Mouse (Mus musculus): Measurements from ENCODE around the gene 2900026A02Rik. TPM values are rescaled to one million over a fixed set of nuclear protein-coding genes. Genes with fewer than 3 reads are reported as not detected.

2900026A02Rik gene
- polyA plus RNA-seq, 1 experiment from 2014 or later, result 5.0 TPM

- no peaks in the 10 kb centered on the region for H3K27me3 ChIP-seq (replicated peaks; ENCODE audit: control insufficient read depth, insufficient read depth, low read length)
- no peaks in the 10 kb centered on the region for H3K9me3 ChIP-seq (ENCODE audit: control insufficient read depth, low read length)
- no peaks in the 10 kb centered on the region for H3K36me3 ChIP-seq (ENCODE audit: control insufficient read depth, insufficient read depth)
- H3K4me3 ChIP-seq (replicated peaks; ENCODE audit: low read length), result no peak overlapping the region
- no peak for ATAC-seq
- H3K4me1 ChIP-seq (replicated peaks; ENCODE audit: control insufficient read depth, insufficient read depth, low read length), result peaks cover under 1% of the 10 kb centered on the region; the same call in 1 of the 2 replicates
- no peak overlapping the region for H3K9ac ChIP-seq (replicated peaks; ENCODE audit: low read depth, low read length)
- WGBS, result 82% methylated on average over 4 of the region's 4 CpGs
- H3K4me2 ChIP-seq (ENCODE audit: low read length), result no peak overlapping the region
- no peak overlapping the region for H3K27ac ChIP-seq (ENCODE audit: low read length)
Observed at GRCm38 (mm10) chr5:113105481-113105880, 115.6 kb downstream of the 2900026A02Rik start.

DNA sequence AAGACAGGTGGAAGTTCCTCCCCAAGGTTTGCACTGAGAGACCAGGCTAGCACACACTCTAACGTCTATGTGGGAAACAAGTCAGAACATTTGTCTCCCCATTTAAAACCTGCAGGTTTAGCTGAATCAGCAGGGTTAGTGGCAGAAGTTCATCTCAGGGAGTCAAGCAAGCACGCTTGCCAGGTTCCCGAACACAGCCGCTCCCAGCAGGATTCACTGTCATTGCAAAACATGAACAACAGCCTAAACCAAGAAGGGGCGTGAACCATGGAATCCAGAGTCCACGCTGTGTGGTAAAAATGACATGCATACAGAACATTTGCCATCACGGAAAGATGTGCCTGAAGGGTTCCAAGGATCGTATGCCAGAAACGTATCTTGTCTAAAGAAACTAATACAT is 116.0 kb downstream of the 2900026A02Rik start:
- no peak overlapping the region for H3K27ac ChIP-seq (ENCODE audit: low read length)
- no peaks in the 10 kb centered on the region for H3K36me3 ChIP-seq (ENCODE audit: control insufficient read depth, insufficient read depth)
- H3K27me3 ChIP-seq (replicated peaks; ENCODE audit: control insufficient read depth, insufficient read depth, low read length), result no peaks in the 10 kb centered on the region
- H3K9me3 ChIP-seq (ENCODE audit: control insufficient read depth, low read length), result no peaks in the 10 kb centered on the region
- no peak overlapping the region for H3K4me3 ChIP-seq (replicated peaks; ENCODE audit: low read length)
- no peaks in the 10 kb centered on the region; the same call in 1 of the 2 replicates for H3K4me1 ChIP-seq (replicated peaks; ENCODE audit: control insufficient read depth, insufficient read depth, low read length)
- WGBS, result 79% methylated on average over 9 of the region's 9 CpGs
- H3K4me2 ChIP-seq (ENCODE audit: low read length), result no peak overlapping the region
- H3K9ac ChIP-seq (replicated peaks; ENCODE audit: low read depth, low read length), result no peak overlapping the region
- ATAC-seq, result no peak

DNA sequence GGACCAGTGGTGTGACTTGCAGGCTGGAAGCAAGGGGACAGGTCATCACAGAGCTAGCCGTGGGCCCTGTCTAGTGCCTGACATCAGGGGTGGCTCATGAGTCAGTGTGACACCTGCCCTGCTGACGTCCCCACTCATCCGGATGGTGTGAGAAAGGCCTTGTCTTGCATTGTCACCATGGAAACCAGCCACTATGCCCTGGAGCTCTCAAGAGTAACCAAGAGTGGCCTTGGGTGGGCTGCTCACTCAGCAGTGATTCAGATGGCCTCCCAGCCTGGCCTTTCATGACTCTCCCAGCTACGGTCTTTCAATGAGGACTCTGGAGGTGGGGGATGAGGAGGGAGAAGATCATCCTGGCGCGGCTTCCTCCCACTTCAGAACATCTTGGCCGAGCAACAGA is 118.6 kb downstream of the 2900026A02Rik start:
- H3K4me2 ChIP-seq (ENCODE audit: low read length), result no peak overlapping the region
- H3K4me1 ChIP-seq (replicated peaks; ENCODE audit: control insufficient read depth, insufficient read depth, low read length), result no peaks in the 10 kb centered on the region
- WGBS, result 34% methylated on average over 7 of the region's 7 CpGs
- no peak overlapping the region for H3K9ac ChIP-seq (replicated peaks; ENCODE audit: low read depth, low read length)
- H3K4me3 ChIP-seq (replicated peaks; ENCODE audit: low read length), result no peak overlapping the region
- no peaks in the 10 kb centered on the region for H3K27me3 ChIP-seq (replicated peaks; ENCODE audit: control insufficient read depth, insufficient read depth, low read length)
- no peaks in the 10 kb centered on the region for H3K9me3 ChIP-seq (ENCODE audit: control insufficient read depth, low read length)
- no peak for ATAC-seq
- no peak overlapping the region for H3K27ac ChIP-seq (ENCODE audit: low read length)
- no peaks in the 10 kb centered on the region for H3K36me3 ChIP-seq (ENCODE audit: control insufficient read depth, insufficient read depth)

DNA sequence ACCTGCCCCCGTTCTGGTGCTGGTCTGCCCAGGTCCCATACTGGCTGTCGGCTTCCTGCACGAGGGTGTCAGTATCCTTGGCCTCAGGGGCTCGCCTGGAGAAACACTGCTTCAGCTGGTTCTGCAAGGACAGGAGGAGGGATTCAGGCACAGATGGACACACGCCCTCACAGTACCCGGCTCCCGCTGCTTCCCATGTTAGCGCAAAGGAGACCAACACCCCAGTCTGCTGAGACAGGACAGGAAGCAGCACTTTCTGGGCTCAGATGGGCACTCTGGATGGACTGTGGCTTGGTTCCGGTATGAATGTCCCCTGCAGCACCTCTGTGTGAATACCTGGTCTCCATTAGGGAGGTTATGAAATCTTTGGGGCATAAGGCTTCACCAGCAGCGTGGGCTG is 119.6 kb downstream of the 2900026A02Rik start:
- no peak overlapping the region for H3K4me2 ChIP-seq (ENCODE audit: low read length)
- H3K4me3 ChIP-seq (replicated peaks; ENCODE audit: low read length), result no peak overlapping the region
- no peaks in the 10 kb centered on the region for H3K4me1 ChIP-seq (replicated peaks; ENCODE audit: control insufficient read depth, insufficient read depth, low read length)
- no peak overlapping the region for H3K9ac ChIP-seq (replicated peaks; ENCODE audit: low read depth, low read length)
- no peaks in the 10 kb centered on the region for H3K27me3 ChIP-seq (replicated peaks; ENCODE audit: control insufficient read depth, insufficient read depth, low read length)
- ATAC-seq, result no peak
- no peak overlapping the region for H3K27ac ChIP-seq (ENCODE audit: low read length)
- WGBS, result 86% methylated on average over 10 of the region's 10 CpGs
- H3K36me3 ChIP-seq (ENCODE audit: control insufficient read depth, insufficient read depth), result no peaks in the 10 kb centered on the region
- H3K9me3 ChIP-seq (ENCODE audit: control insufficient read depth, low read length), result no peaks in the 10 kb centered on the region

- Histone ChIP-seq H3K9ac (replicated peaks; ENCODE audit: low read depth, low read length) (no peak overlapping the region), H3K9me3 (ENCODE audit: control insufficient read depth, low read length) (no peaks in the 10 kb centered on the region), H3K4me2 (ENCODE audit: low read length) (no peak overlapping the region), H3K36me3 (ENCODE audit: control insufficient read depth, insufficient read depth) (no peaks in the 10 kb centered on the region), H3K27ac (ENCODE audit: low read length) (no peak overlapping the region), H3K4me1 (replicated peaks; ENCODE audit: control insufficient read depth, insufficient read depth, low read length) (no peaks in the 10 kb centered on the region), H3K4me3 (replicated peaks; ENCODE audit: low read length) (no peak overlapping the region), H3K27me3 (replicated peaks; ENCODE audit: control insufficient read depth, insufficient read depth, low read length) (no peaks in the 10 kb centered on the region)
- WGBS, result 86% methylated on average over 11 of the region's 11 CpGs
- ATAC-seq, result no peak
Observed at GRCm38 (mm10) chr5:113100422-113100821, 120.6 kb downstream of the 2900026A02Rik start.

GRCm38 (mm10) chr5:113099546-113099945 is 121.5 kb downstream of the 2900026A02Rik start:
- H3K4me1 ChIP-seq (replicated peaks; ENCODE audit: control insufficient read depth, insufficient read depth, low read length), result no peaks in the 10 kb centered on the region
- H3K4me3 ChIP-seq (replicated peaks; ENCODE audit: low read length), result no peak overlapping the region
- H3K27me3 ChIP-seq (replicated peaks; ENCODE audit: control insufficient read depth, insufficient read depth, low read length), result no peaks in the 10 kb centered on the region
- H3K36me3 ChIP-seq (ENCODE audit: control insufficient read depth, insufficient read depth), result no peaks in the 10 kb centered on the region
- no peaks in the 10 kb centered on the region for H3K9me3 ChIP-seq (ENCODE audit: control insufficient read depth, low read length)
- H3K9ac ChIP-seq (replicated peaks; ENCODE audit: low read depth, low read length), result no peak overlapping the region
- ATAC-seq, result peak; percentile 51
- H3K27ac ChIP-seq (ENCODE audit: low read length), result no peak overlapping the region
- 15% methylated on average over 1 of the region's 1 CpGs for WGBS
- no peak overlapping the region for H3K4me2 ChIP-seq (ENCODE audit: low read length)

DNA sequence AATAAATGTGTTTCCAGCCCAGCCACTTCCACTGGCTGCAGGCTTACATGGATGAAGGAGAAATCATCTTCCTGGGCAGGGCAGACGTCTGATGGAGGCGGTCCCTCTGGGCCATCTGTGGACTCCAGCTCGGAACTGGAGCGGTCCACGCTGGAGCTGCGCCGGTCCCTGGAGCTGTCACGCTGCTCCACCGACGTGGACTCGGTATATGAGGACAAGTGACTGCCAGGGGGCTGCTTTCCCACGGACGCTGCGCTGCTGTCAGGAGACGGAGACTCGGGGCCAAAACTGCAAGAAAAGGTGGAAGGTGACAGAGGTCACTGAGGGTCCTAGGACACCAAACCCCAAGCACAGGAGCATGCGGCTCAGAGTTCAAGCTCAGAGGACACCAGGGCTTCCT is 123.5 kb downstream of the 2900026A02Rik start:
- Histone ChIP-seq H3K9me3 (ENCODE audit: control insufficient read depth, low read length) (no peaks in the 10 kb centered on the region), H3K27ac (ENCODE audit: low read length) (no peak overlapping the region), H3K4me2 (ENCODE audit: low read length) (no peak overlapping the region), H3K4me1 (replicated peaks; ENCODE audit: control insufficient read depth, insufficient read depth, low read length) (no peaks in the 10 kb centered on the region), H3K9ac (replicated peaks; ENCODE audit: low read depth, low read length) (no peak overlapping the region), H3K4me3 (replicated peaks; ENCODE audit: low read length) (no peak overlapping the region), H3K36me3 (ENCODE audit: control insufficient read depth, insufficient read depth) (no peaks in the 10 kb centered on the region), H3K27me3 (replicated peaks; ENCODE audit: control insufficient read depth, insufficient read depth, low read length) (no peaks in the 10 kb centered on the region)
- WGBS, result 92% methylated on average over 17 of the region's 17 CpGs
- no peak for ATAC-seq

- no peaks in the 10 kb centered on the region for H3K36me3 ChIP-seq (ENCODE audit: control insufficient read depth, insufficient read depth)
- H3K9ac ChIP-seq (replicated peaks; ENCODE audit: low read depth, low read length), result no peak overlapping the region
- no peaks in the 10 kb centered on the region for H3K4me1 ChIP-seq (replicated peaks; ENCODE audit: control insufficient read depth, insufficient read depth, low read length)
- no peaks in the 10 kb centered on the region for H3K27me3 ChIP-seq (replicated peaks; ENCODE audit: control insufficient read depth, insufficient read depth, low read length)
- no peak overlapping the region for H3K4me3 ChIP-seq (replicated peaks; ENCODE audit: low read length)
- H3K9me3 ChIP-seq (ENCODE audit: control insufficient read depth, low read length), result no peaks in the 10 kb centered on the region
- ATAC-seq, result no peak
- no peak overlapping the region for H3K4me2 ChIP-seq (ENCODE audit: low read length)
- H3K27ac ChIP-seq (ENCODE audit: low read length), result no peak overlapping the region
- WGBS, result 95% methylated on average over 18 of the region's 18 CpGs
Observed at GRCm38 (mm10) chr5:113095456-113095855, 125.6 kb downstream of the 2900026A02Rik start.

DNA sequence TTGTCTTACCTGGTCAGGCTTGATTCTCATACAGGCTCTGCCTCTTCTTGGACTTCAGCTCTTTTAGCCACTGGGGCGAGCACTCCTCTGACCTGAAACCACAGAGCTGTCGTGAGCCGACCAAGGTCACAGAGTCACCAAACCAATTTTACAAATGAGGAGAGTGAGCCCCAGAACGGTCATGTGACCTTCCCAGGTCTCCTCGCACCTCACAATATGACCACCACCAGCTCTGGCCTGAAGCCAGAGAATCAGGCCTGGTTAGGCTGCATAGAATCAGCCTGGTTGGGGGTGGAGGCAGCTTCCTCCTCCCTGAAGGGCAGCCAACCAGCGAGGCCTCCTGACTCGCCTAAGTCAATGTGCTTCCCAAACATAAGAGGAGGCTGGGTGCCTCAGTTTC is 128.6 kb downstream of the 2900026A02Rik start:
- H3K9ac ChIP-seq (replicated peaks; ENCODE audit: low read depth, low read length), result no peak overlapping the region
- H3K27me3 ChIP-seq (replicated peaks; ENCODE audit: control insufficient read depth, insufficient read depth, low read length), result no peaks in the 10 kb centered on the region
- no peak overlapping the region for H3K4me3 ChIP-seq (replicated peaks; ENCODE audit: low read length)
- H3K4me1 ChIP-seq (replicated peaks; ENCODE audit: control insufficient read depth, insufficient read depth, low read length), result no peaks in the 10 kb centered on the region
- no peak overlapping the region for H3K4me2 ChIP-seq (ENCODE audit: low read length)
- H3K36me3 ChIP-seq (ENCODE audit: control insufficient read depth, insufficient read depth), result no peaks in the 10 kb centered on the region
- H3K27ac ChIP-seq (ENCODE audit: low read length), result no peak overlapping the region
- ATAC-seq, result no peak
- 79% methylated on average over 7 of the region's 7 CpGs for WGBS
- H3K9me3 ChIP-seq (ENCODE audit: control insufficient read depth, low read length), result no peaks in the 10 kb centered on the region

- peaks cover 10% of the 10 kb centered on the region for H3K4me1 ChIP-seq (replicated peaks; ENCODE audit: control insufficient read depth, insufficient read depth, low read length)
- no peak overlapping the region for H3K27ac ChIP-seq (ENCODE audit: low read length)
- H3K9ac ChIP-seq (replicated peaks; ENCODE audit: low read depth, low read length), result no peak overlapping the region
- 62% methylated on average over 5 of the region's 5 CpGs for WGBS
- no peak overlapping the region for H3K4me3 ChIP-seq (replicated peaks; ENCODE audit: low read length)
- peak; percentile 26; the same call in 1 of the 2 replicates for ATAC-seq
- H3K36me3 ChIP-seq (ENCODE audit: control insufficient read depth, insufficient read depth), result no peaks in the 10 kb centered on the region
- H3K9me3 ChIP-seq (ENCODE audit: control insufficient read depth, low read length), result no peaks in the 10 kb centered on the region
- no peak overlapping the region for H3K4me2 ChIP-seq (ENCODE audit: low read length)
- H3K27me3 ChIP-seq (replicated peaks; ENCODE audit: control insufficient read depth, insufficient read depth, low read length), result no peaks in the 10 kb centered on the region
Observed at GRCm38 (mm10) chr5:113091162-113091561, 129.9 kb downstream of the 2900026A02Rik start.
